Mouse (Mus musculus): Measurements from ENCODE around the gene Hsdl1. TPM values are rescaled to one million over a fixed set of nuclear protein-coding genes. Genes with fewer than 3 reads are reported as not detected.

Hsdl1 gene
- polyA plus RNA-seq (2012; rRNA removed) = 13.4 and 20.9 TPM in 2 replicates

DNA sequence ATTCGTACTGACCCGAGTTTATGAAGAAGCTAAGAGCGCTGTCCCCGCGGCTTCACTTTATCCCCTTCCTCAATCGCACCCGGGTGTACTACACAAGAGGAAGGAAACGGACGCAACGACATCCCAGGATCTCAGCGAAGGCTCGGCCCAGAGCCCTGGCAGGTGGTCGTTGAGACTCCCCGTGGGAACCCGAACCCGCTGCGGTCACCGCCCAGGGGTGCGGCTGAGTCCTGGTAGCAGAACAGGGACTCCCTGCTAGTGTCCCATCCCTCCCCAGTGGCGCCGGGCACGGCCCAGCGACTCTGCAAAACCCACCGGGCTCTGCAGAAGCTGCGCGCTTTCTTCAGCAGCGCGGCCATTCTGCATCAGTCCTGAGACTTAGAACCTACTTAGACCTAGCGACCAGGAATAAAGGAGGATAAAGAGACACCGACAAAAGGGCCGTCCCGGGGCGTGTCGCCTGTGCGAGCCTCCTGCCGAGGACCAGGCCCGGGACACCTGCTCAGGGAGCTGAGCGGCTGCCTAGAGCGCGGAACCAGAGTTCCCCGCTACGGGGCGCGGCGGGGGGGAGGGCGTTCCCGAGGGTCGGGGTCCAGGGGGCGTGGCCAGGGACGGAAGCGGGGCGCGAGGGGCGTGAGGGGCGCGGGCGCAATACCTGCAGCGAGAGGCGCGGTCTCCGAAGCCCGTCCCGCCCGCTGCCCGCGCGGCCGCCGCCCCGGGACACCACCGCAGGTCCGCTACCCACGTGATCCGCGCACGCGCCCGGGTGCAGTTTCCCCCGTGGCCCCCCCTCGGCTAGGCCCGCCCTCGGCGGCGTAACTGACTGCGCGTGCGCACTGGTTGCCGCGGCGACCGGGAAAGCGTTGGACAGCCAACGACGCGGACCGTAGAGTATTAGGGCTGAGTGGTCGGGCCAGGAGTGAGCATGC, at the start of gene Hsdl1, which contains the start of gene Dnaaf1:
TSS of gene Hsdl1 (minus strand) at position 747 of the 929 bp plus-strand sequence.
TSS of gene Dnaaf1 (plus strand) at position 799 of the 929 bp plus-strand sequence.
- H3K36me3 ChIP-seq (ENCODE audit: control insufficient read depth, insufficient read depth, low read length) = 0 out of 2 replicates have a peak, but pooled peaks cover 2% of the 10 kb centered on the region
- peak within 1 kb of the TSS; percentile 89 for H3K4me3 ChIP-seq (ENCODE audit: low read depth, low read length)
- H3K4me1 ChIP-seq (ENCODE audit: control insufficient read depth, insufficient read depth, insufficient read length, low read length) = peaks cover 18% of the 10 kb centered on the region
- peak; percentile 15; the same call in 1 of the 2 replicates for TF ChIP-seq POLR2A (IDR thresholded peaks at IDR 0.05; ENCODE audit: low read depth, low read length)
- no peak for TF ChIP-seq CTCF (IDR thresholded peaks at IDR 0.05; ENCODE audit: extremely low read depth, insufficient read length, insufficient replicate concordance, low read depth, low read length)
- WGBS = under 1% methylated on average over 97 of the region's 97 CpGs
- peak within 1 kb of the TSS; percentile 81 for H3K27ac ChIP-seq (ENCODE audit: insufficient read depth, low read depth, low read length)
- H3K27me3 ChIP-seq (ENCODE audit: control insufficient read depth, insufficient read depth, low read length) = no peaks in the 10 kb centered on the region

DNA sequence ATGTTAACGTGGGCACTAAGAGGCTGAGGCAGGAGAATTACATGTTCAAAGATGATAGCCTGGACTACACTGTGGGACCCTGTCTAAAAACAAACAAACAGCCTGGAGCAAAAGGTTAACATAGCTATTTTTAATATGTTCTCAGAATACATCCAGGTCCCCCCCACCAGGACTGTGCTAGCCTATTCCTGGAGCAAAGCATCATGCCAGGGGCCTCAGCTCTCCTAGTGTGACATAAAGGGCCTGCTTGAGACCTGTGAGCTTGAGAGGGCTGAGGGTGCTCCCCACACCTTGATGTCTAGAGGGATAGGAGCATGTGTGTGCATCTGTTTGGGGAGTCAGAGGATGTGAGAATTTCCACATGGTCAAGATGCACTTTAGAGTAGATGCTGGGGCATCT, 48.8 kb upstream of the Hsdl1 start:
- H3K27me3 ChIP-seq (ENCODE audit: control insufficient read depth, insufficient read depth, low read length) = no peaks in the 10 kb centered on the region
- 79% methylated on average over 1 of the region's 1 CpGs for WGBS
- peaks cover 10% of the 10 kb centered on the region for H3K4me1 ChIP-seq (ENCODE audit: control insufficient read depth, insufficient read depth, insufficient read length, low read length)
- no peak overlapping the region for H3K27ac ChIP-seq (ENCODE audit: insufficient read depth, low read depth, low read length)
- H3K4me3 ChIP-seq (ENCODE audit: low read depth, low read length) = no peak overlapping the region
- TF ChIP-seq POLR2A (IDR thresholded peaks at IDR 0.05; ENCODE audit: low read depth, low read length) = no peak
- no peak for TF ChIP-seq CTCF (IDR thresholded peaks at IDR 0.05; ENCODE audit: extremely low read depth, insufficient read length, insufficient replicate concordance, low read depth, low read length)
- H3K36me3 ChIP-seq (ENCODE audit: control insufficient read depth, insufficient read depth, low read length) = no peaks in the 10 kb centered on the region

DNA sequence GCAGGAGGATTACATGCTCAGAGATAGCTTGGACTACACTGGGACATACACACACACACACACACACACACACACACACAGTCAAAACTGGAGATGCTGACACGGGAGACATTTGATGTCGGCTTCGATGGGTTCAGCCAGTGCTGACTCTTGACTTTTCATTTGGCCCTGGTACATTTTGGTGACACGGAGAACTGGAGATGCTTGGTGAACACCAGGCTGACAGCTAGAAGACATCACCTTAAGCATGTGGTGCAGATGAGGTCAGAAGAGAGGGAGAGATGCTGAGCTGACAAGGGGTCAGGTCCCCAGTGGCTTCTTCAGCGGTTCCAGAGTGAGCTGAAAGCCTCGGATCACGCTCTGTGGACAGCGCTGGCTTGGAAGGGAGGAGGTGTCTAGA, 48.1 kb upstream of the Hsdl1 start:
- TF ChIP-seq POLR2A (IDR thresholded peaks at IDR 0.05; ENCODE audit: low read depth, low read length) (no peak), CTCF (IDR thresholded peaks at IDR 0.05; ENCODE audit: extremely low read depth, insufficient read length, insufficient replicate concordance, low read depth, low read length) (no peak)
- Histone ChIP-seq H3K36me3 (ENCODE audit: control insufficient read depth, insufficient read depth, low read length) (no peaks in the 10 kb centered on the region), H3K4me3 (ENCODE audit: low read depth, low read length) (no peak overlapping the region), H3K27ac (ENCODE audit: insufficient read depth, low read depth, low read length) (no peak overlapping the region), H3K27me3 (ENCODE audit: control insufficient read depth, insufficient read depth, low read length) (no peaks in the 10 kb centered on the region), H3K4me1 (ENCODE audit: control insufficient read depth, insufficient read depth, insufficient read length, low read length) (peaks cover 10% of the 10 kb centered on the region)
- 90% methylated on average over 8 of the region's 8 CpGs for WGBS

GRCm38 (mm10) chr8:119622555-119622954, 47.6 kb upstream of the Hsdl1 start:
- Histone ChIP-seq H3K36me3 (ENCODE audit: control insufficient read depth, insufficient read depth, low read length) (no peaks in the 10 kb centered on the region), H3K27ac (ENCODE audit: insufficient read depth, low read depth, low read length) (no peak overlapping the region), H3K4me3 (ENCODE audit: low read depth, low read length) (no peak overlapping the region), H3K4me1 (ENCODE audit: control insufficient read depth, insufficient read depth, insufficient read length, low read length) (peaks cover 6% of the 10 kb centered on the region; the same call in 1 of the 2 replicates), H3K27me3 (ENCODE audit: control insufficient read depth, insufficient read depth, low read length) (no peaks in the 10 kb centered on the region)
- TF ChIP-seq POLR2A (IDR thresholded peaks at IDR 0.05; ENCODE audit: low read depth, low read length) (no peak), CTCF (IDR thresholded peaks at IDR 0.05; ENCODE audit: extremely low read depth, insufficient read length, insufficient replicate concordance, low read depth, low read length) (no peak)
- WGBS = 71% methylated on average over 4 of the region's 4 CpGs

DNA sequence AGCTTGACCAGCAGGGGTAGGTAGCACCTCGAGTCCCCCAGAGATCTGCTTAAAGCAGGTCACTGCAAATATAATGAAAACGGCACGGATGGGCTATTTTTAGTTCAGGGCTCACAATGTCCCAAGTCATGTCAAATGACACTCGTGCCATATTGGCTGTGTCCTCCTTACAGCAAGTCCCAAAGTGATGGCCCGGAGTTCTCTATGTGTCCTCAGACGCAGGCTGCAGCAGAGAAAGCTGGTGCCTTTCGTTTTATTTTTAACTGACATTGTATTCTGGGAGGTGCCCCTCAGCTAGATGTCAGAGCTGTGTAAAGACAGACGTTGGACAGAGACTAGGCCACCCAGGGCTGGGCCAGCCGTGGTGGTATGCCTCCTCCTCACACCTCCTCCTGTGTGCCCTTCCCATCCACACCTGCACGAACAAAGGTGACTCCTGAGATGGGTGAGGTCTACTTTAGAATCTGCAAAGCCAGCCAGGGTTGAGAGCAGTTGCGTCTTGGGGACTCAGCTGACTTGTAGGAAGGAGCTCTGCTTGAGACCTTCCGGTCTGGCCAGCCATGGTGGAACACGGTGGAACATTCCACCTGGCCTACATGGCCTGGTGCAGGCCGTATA, 46.0 kb upstream of the Hsdl1 start:
- Histone ChIP-seq H3K4me1 (ENCODE audit: control insufficient read depth, insufficient read depth, insufficient read length, low read length) (no peaks in the 10 kb centered on the region), H3K27ac (ENCODE audit: insufficient read depth, low read depth, low read length) (no peak overlapping the region), H3K4me3 (ENCODE audit: low read depth, low read length) (no peak overlapping the region), H3K36me3 (ENCODE audit: control insufficient read depth, insufficient read depth, low read length) (no peaks in the 10 kb centered on the region), H3K27me3 (ENCODE audit: control insufficient read depth, insufficient read depth, low read length) (no peaks in the 10 kb centered on the region)
- no peak for TF ChIP-seq POLR2A (IDR thresholded peaks at IDR 0.05; ENCODE audit: low read depth, low read length)
- 81% methylated on average over 14 of the region's 14 CpGs for WGBS

- Histone ChIP-seq H3K27ac (ENCODE audit: insufficient read depth, low read depth, low read length) (no peak overlapping the region), H3K27me3 (ENCODE audit: control insufficient read depth, insufficient read depth, low read length) (no peaks in the 10 kb centered on the region), H3K4me3 (ENCODE audit: low read depth, low read length) (no peak overlapping the region), H3K4me1 (ENCODE audit: control insufficient read depth, insufficient read depth, insufficient read length, low read length) (no peaks in the 10 kb centered on the region), H3K36me3 (ENCODE audit: control insufficient read depth, insufficient read depth, low read length) (no peaks in the 10 kb centered on the region)
- WGBS = 85% methylated on average over 6 of the region's 6 CpGs
- no peak for TF ChIP-seq POLR2A (IDR thresholded peaks at IDR 0.05; ENCODE audit: low read depth, low read length)
- TF ChIP-seq CTCF (IDR thresholded peaks at IDR 0.05; ENCODE audit: extremely low read depth, insufficient read length, insufficient replicate concordance, low read depth, low read length) = no peak
Observed at GRCm38 (mm10) chr8:119620116-119620840, 45.3 kb upstream of the Hsdl1 start.

Measured in small intestine, adult 2 months (tissue).